Mouse (Mus musculus): ENCODE measurements at regions not wholly inside any gene's neighbourhood (a gene's known extent, or its start where the extent isn't known, plus 50 kb on each side); places are given as distances from the start of the nearest gene placed in this dataset.

DNA sequence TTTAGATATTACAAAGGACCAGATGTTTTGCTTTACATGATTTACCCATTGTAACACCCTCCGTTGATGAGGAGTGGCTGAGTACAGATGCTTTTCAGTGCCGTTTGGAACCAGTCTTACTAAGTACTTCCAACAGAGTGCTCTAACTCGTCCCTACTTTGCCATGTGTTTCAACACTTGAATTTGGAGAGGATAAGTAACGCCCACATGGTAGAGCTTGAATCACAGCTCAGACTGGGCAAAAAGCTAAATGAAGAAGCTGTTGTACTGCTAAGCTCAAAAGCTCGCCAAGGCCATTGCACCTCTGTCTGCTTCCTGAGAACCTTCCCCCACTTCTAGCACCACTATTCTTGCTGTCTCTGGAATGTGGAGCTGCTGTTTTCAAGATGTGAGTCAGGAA, 471.1 kb downstream of the Nfib start:
- Histone ChIP-seq H3K9ac (replicated peaks; ENCODE audit: low read depth) (no peak overlapping the region), H3K4me2 (replicated peaks; ENCODE audit: low read depth, low read length) (no peak overlapping the region), H3K4me1 (ENCODE audit: insufficient read depth, low read depth, low read length) (no peaks in the 10 kb centered on the region), H3K4me3 (ENCODE audit: low read depth, low read length) (no peak overlapping the region), H3K27me3 (replicated peaks; ENCODE audit: insufficient read depth, low read length) (no peaks in the 10 kb centered on the region), H3K27ac (ENCODE audit: low read length) (no peak overlapping the region), H3K36me3 (ENCODE audit: insufficient read depth, low read length) (no peaks in the 10 kb centered on the region), H3K9me3 (ENCODE audit: low read length) (peaks cover 4% of the 10 kb centered on the region; the same call in 1 of the 2 replicates)
- TF ChIP-seq EP300 (IDR thresholded peaks at IDR 0.05), result no peak
- no peak for TF ChIP-seq CTCF (IDR thresholded peaks at IDR 0.05)
- peak; percentile 66 for DNase-seq (ENCODE audit: low spot score)
- ATAC-seq, result peak; percentile 54
- 50% methylated on average over 5 of the region's 5 CpGs for WGBS

DNA sequence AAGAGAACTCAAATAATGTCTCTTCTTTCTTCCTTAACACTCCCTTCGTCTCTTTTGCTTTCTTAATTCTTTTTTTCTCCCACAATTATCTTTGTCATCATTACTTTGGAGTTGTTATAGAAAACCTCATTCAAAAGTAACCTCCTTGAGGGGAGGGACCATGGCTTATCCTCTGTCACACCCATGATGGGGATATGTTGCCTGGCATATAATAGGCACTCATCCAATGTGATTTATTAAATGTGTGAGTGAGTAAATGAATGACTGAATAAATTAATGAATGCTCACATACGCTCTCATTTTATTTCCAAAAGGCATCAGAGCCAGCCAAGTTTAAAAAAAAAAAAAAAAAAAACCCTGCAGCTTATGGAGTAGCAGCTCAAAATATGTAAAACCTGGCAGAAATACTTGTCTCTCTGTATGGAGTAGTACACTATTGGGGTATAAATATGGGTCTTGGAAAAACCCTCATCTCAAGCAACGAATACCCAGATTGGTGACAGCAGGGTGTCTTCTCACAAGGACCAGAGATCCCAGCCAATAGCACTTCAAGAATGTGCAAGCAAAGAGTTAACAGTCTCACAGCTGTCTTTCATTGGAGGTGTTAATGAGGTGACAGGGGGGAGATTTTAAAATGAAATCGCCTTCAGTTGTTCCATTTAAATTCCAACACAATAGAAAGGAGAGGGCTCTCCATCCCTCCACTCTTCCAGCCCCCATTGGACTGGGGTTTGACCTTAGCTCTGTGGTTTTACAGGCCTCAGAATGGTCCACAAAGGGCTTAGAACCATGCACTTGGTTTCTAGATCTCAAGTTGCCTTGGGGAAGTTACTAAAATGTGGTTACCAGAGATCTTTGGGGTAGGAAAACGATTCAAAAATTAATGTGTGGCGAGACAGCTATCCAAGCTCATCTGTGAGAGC, 479.1 kb downstream of the Nfib start:
- DNase-seq (ENCODE audit: low spot score) (no peak), ATAC-seq (no peak)
- Histone ChIP-seq H3K27ac (ENCODE audit: low read length) (no peak overlapping the region), H3K4me1 (ENCODE audit: insufficient read depth, low read depth, low read length) (no peaks in the 10 kb centered on the region), H3K4me2 (replicated peaks; ENCODE audit: low read depth, low read length) (no peak overlapping the region), H3K9ac (replicated peaks; ENCODE audit: low read depth) (no peak overlapping the region), H3K4me3 (ENCODE audit: low read depth, low read length) (no peak overlapping the region), H3K9me3 (ENCODE audit: low read length) (no peaks in the 10 kb centered on the region), H3K36me3 (ENCODE audit: insufficient read depth, low read length) (no peaks in the 10 kb centered on the region), H3K27me3 (replicated peaks; ENCODE audit: insufficient read depth, low read length) (no peaks in the 10 kb centered on the region)
- TF ChIP-seq CTCF (IDR thresholded peaks at IDR 0.05), result no peak
- no peak for TF ChIP-seq EP300 (IDR thresholded peaks at IDR 0.05)
- 54% methylated on average over 6 of the region's 6 CpGs for WGBS

DNA sequence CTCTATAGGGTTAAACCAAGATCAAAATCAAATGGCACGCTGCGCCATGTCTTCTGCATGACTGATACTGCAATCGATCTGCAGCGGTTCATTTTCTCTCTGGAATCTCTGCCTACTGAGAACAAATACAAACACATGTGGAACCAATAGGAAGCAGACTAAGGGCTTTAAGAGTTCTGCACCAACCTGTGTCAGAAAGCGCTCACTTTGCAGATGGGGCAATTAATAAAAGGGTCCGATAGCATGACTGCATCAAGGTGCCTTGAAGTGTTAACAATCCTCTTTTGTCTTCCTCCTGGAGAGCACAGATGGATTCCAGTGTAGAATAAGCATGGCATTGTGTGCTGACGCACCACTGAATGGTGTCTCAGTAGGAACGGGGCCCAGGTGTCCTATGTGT, 484.8 kb downstream of the Nfib start:
- Histone ChIP-seq H3K4me2 (replicated peaks; ENCODE audit: low read depth, low read length) (no peak overlapping the region), H3K36me3 (ENCODE audit: insufficient read depth, low read length) (no peaks in the 10 kb centered on the region), H3K4me3 (ENCODE audit: low read depth, low read length) (no peak overlapping the region), H3K27ac (ENCODE audit: low read length) (no peak overlapping the region), H3K9me3 (ENCODE audit: low read length) (no peaks in the 10 kb centered on the region), H3K27me3 (replicated peaks; ENCODE audit: insufficient read depth, low read length) (no peaks in the 10 kb centered on the region), H3K9ac (replicated peaks; ENCODE audit: low read depth) (no peak overlapping the region), H3K4me1 (ENCODE audit: insufficient read depth, low read depth, low read length) (no peaks in the 10 kb centered on the region)
- DNase-seq (ENCODE audit: low spot score) (no peak), ATAC-seq (no peak)
- WGBS, result 74% methylated on average over 8 of the region's 8 CpGs
- TF ChIP-seq CTCF (IDR thresholded peaks at IDR 0.05), result no peak

- H3K9me3 ChIP-seq (ENCODE audit: low read length), result no peaks in the 10 kb centered on the region
- H3K36me3 ChIP-seq (ENCODE audit: insufficient read depth, low read length), result no peaks in the 10 kb centered on the region
- no peaks in the 10 kb centered on the region for H3K4me1 ChIP-seq (ENCODE audit: insufficient read depth, low read depth, low read length)
- H3K4me2 ChIP-seq (replicated peaks; ENCODE audit: low read depth, low read length), result no peak overlapping the region
- ATAC-seq (no peak), DNase-seq (ENCODE audit: low spot score) (no peak)
- no peak overlapping the region for H3K27ac ChIP-seq (ENCODE audit: low read length)
- H3K27me3 ChIP-seq (replicated peaks; ENCODE audit: insufficient read depth, low read length), result no peaks in the 10 kb centered on the region
- WGBS, result 85% methylated on average over 7 of the region's 7 CpGs
- no peak overlapping the region for H3K9ac ChIP-seq (replicated peaks; ENCODE audit: low read depth)
- TF ChIP-seq EP300 (IDR thresholded peaks at IDR 0.05), result no peak
- no peak for TF ChIP-seq CTCF (IDR thresholded peaks at IDR 0.05)
- no peak overlapping the region for H3K4me3 ChIP-seq (ENCODE audit: low read depth, low read length)
Measured at GRCm38 (mm10) chr4:82220120-82220714, 485.3 kb downstream of the Nfib start.

DNA sequence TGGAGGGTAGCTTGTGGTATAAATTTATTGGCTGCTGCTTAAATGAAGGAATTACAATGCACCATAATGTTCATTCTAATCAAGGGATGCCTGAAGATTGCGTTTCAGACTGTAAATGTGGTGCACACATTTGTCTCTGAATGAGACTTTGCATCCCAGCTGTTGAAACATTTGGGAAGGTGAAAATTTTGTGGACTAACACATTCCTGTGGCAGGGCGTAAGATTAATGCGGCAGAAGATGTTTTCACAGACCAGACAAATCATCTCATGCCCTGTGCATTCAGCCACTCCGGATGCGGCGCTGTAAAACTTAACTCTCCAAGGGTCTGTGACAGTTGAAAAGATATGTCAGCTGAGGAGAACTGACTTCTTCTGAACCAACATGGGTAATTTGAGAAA, 486.9 kb downstream of the Nfib start:
- Histone ChIP-seq H3K4me1 (ENCODE audit: insufficient read depth, low read depth, low read length) (no peaks in the 10 kb centered on the region), H3K9ac (replicated peaks; ENCODE audit: low read depth) (no peak overlapping the region), H3K36me3 (ENCODE audit: insufficient read depth, low read length) (no peaks in the 10 kb centered on the region), H3K27ac (ENCODE audit: low read length) (no peak overlapping the region), H3K4me2 (replicated peaks; ENCODE audit: low read depth, low read length) (no peak overlapping the region), H3K9me3 (ENCODE audit: low read length) (no peaks in the 10 kb centered on the region), H3K27me3 (replicated peaks; ENCODE audit: insufficient read depth, low read length) (no peaks in the 10 kb centered on the region), H3K4me3 (ENCODE audit: low read depth, low read length) (no peak overlapping the region)
- ATAC-seq (no peak), DNase-seq (ENCODE audit: low spot score) (no peak)
- 86% methylated on average over 6 of the region's 6 CpGs for WGBS
- TF ChIP-seq CTCF (IDR thresholded peaks at IDR 0.05), result no peak
- TF ChIP-seq EP300 (IDR thresholded peaks at IDR 0.05), result no peak

DNA sequence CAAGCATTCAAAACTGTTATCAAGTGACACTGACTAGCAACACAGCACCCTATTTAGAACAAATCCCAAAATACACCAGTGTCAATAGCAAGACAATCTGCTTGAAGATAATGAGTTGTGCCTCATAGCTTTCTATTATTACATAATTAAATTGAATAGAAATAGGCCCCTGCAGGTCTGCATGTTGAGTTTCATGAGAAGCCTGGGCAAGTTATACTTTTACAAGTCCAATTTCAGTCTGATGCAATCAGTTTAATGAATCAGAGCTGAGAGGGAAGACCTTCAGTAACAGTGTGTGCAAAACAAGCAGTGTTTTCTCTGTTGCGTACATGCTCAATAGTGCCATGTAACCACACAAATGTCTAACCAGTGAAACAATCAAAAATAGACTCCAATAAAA, 498.5 kb downstream of the Nfib start:
- H3K4me1 ChIP-seq (ENCODE audit: insufficient read depth, low read depth, low read length), result no peaks in the 10 kb centered on the region
- H3K9me3 ChIP-seq (ENCODE audit: low read length), result no peaks in the 10 kb centered on the region
- H3K9ac ChIP-seq (replicated peaks; ENCODE audit: low read depth), result no peak overlapping the region
- ATAC-seq, result no peak
- H3K27ac ChIP-seq (ENCODE audit: low read length), result no peak overlapping the region
- 97% methylated on average over 1 of the region's 1 CpGs for WGBS
- DNase-seq (ENCODE audit: low spot score), result no peak
- no peaks in the 10 kb centered on the region for H3K36me3 ChIP-seq (ENCODE audit: insufficient read depth, low read length)
- no peak for TF ChIP-seq EP300 (IDR thresholded peaks at IDR 0.05)
- TF ChIP-seq CTCF (IDR thresholded peaks at IDR 0.05), result no peak
- H3K27me3 ChIP-seq (replicated peaks; ENCODE audit: insufficient read depth, low read length), result no peaks in the 10 kb centered on the region
- H3K4me2 ChIP-seq (replicated peaks; ENCODE audit: low read depth, low read length), result no peak overlapping the region
- no peak overlapping the region for H3K4me3 ChIP-seq (ENCODE audit: low read depth, low read length)

All from lung, postnatal 0 days (tissue).